Mouse (Mus musculus) cerebellum, postnatal 4 days (tissue): ENCODE measurements around the gene Sncb.
"Not testable (repeated sequence)": the region's sequence is repeated elsewhere in the genome, so short reads cannot be mapped to it uniquely, and the experiment has no call there.

Experiments
- DNase-seq, 2 experiments: peaks; one replicate each; pipeline ENCODE4 v3.0.0; 2022; ENCODE audit warnings: low spot score in 2 of 2, mixed read lengths in 1 of 2

The Sncb gene

GRCm38 (mm10) chr13:54766192-54766768 is at the start of gene Sncb:
Gene Sncb, minus strand, starts transcription at chr13:54766595.
- peak; percentile 77 to 82 for DNase-seq

- DNase-seq: no peak
These were observed 47.0 kb upstream of the Sncb start for GRCm38 (mm10) chr13:54813381-54813780.

- DNase-seq: no peak
These were observed 45.1 kb upstream of the Sncb start for GRCm38 (mm10) chr13:54811476-54811875.

DNA sequence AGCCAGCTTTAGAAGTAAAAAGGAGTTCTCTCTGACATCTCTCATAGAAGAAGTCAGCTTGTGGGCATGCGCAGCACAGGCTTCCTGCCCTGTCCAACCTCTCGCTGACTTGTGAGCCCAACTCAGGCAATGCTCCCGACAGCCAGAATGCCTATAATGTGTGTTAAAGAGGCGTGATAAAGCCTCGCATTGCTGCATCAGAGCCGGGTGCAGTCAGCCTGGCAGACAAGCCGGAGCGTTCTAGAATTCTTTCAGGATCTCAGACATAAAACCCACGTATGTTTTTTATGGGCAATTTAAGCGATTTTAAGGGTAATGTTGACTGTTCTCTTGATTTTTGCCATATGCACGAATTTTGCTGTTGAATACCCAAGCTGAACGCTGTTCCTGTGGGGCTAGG is 41.7 kb upstream of the Sncb start:
- no peak for DNase-seq

DNA sequence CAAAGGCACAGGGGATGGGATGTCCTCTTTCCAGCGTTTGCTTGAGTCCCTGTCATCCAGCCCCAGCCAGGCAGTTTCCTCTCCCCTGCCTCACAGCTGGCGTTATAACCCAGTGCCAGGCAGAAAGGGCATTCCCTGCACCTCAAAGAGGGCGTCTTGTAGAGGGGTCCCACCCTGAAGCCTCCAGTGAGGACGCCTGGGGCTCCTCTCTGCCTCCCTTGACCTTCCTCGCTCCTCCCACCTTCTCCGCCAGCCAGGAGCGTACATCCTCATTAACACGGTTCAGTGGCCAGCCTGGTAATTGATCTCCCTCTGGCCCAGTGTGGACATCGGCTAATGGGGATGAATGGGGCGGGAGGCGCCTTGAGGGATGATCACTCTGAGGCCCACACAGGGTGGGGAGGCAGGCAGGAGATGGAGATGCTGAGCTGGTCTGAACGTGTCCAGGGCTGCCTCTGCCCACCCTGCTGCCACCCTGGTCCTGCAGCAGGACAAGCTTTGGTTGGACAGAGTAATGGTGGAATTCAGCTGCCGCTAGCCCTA is 40.1 kb upstream of the Sncb start:
- no peak for DNase-seq

DNA sequence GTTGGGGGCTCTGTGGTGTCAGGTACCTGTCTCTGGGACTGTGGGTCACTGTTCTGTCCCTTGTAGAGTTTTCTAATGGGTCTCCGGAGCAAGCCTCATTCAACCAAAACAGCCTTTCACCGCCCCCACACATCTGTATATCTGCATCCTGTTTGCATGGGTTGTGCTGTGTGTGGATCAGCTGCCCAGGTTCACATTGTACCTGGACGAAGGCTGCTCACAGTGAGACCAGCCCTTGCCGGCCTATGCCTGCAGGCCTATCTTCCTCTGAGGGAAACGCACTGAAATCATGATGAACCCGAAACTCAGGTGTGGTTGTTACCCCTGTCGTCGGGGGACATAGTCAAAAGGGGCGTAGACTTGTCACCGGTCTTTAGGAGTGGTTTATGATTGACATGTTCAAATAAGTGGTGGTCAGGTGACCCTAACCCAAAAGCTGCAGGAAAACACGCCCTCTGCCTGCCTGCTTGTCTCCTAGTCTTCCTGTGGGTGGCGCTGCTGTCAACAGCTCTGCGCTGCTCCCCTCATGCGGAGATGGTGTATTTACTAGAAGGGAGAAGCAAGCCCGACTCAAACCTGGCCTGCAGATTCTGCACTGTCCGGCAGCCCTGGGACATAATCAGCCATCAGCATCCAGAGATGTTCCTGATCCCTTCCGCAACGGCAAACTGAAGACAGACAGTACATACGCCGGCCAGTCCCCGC is 38.9 kb upstream of the Sncb start:
- DNase-seq: peak in 1 of 2 experiments; percentile 74

DNA sequence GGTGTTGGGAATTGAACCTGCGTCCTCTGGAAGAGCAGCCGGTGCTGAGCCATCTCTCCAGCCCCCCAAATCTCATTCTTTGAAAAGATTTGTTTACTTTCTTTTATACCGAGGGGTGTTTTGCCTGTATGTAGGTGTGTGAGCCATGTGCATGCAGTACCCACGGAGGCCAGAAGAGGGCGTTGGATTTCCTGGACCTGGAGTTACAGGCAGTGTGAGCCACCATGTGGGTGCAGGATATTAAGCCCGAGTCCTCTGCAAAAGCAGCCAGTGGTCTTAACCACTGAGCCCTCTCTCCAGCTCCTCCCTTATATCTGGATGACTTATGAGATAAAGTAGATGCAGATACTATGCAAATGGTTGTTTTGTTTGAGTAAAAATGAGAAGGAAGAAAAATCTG is 36.6 kb upstream of the Sncb start:
- DNase-seq: no peak

GRCm38 (mm10) chr13:54800206-54800605 is 33.8 kb upstream of the Sncb start:
- DNase-seq: no peak

DNA sequence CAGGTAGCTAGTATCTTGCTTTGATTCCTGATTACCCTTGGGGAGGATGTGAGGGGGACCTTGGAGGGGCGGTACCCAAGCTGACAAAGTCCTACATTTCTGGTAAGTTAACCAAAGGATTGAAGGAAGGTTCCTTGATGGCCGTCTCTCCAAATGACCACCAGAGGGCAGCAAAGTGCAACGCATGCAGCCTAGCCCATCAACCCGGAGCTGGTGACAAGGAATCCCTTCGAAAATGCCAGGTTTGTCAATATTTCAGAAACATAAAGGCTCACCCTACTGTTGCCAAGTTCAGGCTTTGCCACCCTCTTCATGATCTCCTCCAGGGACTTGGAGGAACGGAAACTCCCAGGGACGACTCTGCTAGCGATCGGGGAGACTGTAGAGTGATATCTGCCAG is 33.3 kb upstream of the Sncb start:
- DNase-seq: peak; percentile 66 to 82

- DNase-seq: no peak
These were observed 32.3 kb upstream of the Sncb start for GRCm38 (mm10) chr13:54798740-54799139.

DNA sequence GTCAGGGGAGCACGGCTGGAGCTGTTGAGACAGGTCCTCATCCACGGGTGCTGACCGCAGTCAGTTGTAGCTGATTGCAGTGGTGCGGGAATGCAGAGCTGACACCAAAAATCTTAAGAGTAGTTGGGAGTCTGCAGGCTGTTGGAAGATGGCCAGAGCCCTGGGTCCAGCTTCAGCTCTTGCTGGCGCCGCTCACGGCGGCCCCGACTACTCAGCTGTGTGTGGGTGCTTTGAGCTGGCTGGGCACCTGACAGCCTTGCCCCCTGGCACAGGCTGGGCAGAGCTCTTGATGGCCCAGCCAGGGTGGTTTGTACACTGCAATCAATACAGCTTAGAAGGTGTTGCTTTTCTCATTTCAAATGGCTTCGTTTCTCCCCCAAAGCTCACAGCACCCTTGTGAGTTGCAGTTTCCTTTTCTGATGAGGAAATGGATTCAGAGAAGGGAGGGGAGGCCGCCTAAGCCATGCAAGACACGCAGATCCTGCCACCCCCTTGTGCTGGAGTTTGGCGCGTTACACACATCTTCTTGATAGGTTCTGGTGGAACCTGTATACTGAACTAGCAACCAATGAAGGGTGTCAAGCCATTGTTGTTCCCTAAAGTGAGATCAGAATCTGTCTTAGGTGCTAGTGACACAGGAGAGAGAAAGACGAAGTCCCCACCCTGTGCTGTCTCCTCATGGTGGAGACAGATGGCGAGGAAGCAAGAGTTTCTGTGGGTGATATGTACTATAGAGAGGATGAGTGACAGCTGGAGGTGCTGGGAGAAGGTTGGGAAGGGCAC is 31.7 kb upstream of the Sncb start:
- no peak for DNase-seq

DNA sequence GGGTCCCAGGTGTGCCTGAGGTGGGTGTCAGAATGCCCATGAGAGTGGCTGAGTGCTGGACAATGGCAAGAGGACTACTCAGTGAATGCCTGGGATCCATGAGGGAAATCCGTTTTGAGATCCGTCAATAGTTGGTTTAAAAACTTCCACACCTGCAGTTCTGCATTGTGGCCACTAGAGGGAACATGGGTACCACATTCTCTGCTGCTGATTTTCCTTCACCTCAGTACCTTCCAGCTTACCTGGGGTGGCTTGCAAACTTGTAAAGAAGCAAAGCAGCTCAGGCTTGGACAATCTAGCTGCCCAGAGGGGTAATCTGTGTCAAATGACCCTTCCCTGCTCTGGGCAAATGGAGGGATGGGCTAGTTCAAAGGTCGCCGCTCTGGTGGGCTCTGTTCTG is 31.0 kb upstream of the Sncb start:
- DNase-seq: no peak

- DNase-seq: no peak
These were observed 28.4 kb upstream of the Sncb start for GRCm38 (mm10) chr13:54794843-54795242.

- no peak for DNase-seq
These were observed 27.7 kb upstream of the Sncb start for GRCm38 (mm10) chr13:54794002-54794577.

- peak in 1 of 2 experiments; percentile 31 for DNase-seq
These were observed 26.1 kb upstream of the Sncb start for GRCm38 (mm10) chr13:54792259-54793230.

DNA sequence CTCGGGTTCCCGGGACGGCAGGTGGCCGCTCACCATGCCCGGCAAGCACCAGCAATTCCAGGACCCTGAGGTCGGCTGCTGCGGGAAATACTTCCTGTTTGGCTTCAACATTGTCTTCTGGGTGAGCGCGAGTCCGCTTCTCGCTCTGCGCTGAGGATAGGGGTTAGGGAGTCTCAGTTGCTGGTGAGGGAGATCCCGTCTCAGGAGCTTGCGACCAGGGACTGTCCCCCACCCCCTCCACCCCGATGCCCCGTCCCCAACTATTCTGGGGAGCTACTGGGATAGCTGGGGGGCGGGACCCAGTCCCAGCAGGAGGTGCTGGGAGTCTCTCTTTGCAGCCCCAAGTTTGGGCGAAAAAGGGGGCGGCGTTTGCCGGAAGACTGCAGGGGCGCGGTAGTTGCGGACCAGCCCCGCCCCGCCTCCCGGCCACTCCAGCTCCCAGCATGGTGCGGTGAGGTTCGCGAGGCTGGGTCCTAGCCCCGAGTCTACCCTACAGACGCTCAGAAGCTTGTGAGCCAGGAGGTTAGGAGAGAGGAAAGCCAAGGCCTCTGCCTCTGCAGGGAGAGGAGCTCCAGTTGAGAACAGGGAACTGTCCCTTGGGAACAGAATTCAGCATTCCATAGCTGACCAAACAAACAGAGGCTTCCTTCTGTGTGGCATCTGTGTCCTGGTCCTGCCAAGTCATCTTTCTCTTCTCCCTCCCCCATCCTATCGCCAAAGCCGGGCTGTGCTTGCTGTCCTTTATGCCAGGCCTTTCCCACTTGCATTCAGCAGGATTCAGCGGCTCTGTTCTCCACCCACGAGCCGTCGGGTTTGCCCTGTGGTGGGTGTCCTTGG is 23.4 kb upstream of the Sncb start:
- DNase-seq: peak in 1 of 2 experiments; percentile 50

- peak; percentile 82 to 83 for DNase-seq
These were observed 22.6 kb upstream of the Sncb start, which contains the start of gene Tspan17 for GRCm38 (mm10) chr13:54788740-54789560. Gene Tspan17, plus strand, starts transcription at chr13:54789377.

DNA sequence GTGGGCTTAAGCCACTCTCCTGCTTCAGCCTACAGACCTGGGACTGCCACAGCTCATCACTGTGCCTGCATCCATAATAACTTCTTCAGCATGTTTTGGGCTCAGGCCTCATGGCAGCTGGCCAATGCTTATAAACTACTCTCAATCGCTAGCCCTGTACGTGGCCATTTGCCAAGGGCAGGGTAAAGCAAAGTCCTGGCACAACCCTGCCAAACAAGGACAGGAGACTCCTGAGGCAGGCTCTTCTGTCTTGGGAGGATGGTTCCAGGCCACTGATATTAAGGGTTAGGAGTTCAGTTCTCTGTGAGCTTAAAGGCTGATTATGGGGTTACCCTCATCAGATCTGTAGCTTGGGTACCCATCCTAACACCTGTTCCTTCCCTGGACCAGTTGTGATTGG is 21.2 kb upstream of the Sncb start:
- DNase-seq: not testable (repeated sequence)

- no peak for DNase-seq
These were observed 17.3 kb upstream of the Sncb start, which contains the start of gene Eif4e1b for GRCm38 (mm10) chr13:54783698-54784097. Gene Eif4e1b, plus strand, starts transcription at chr13:54783998.
